Mouse (Mus musculus) cerebellum, adult 2 months (tissue): ENCODE measurements around the gene Aicda. TPM values are rescaled to one million over a fixed set of nuclear protein-coding genes. Genes with fewer than 3 reads are reported as not detected.

ENCODE experiments used
- DNase-seq, 2 experiments: peaks; one replicate each; pipeline ENCODE4 v3.0.0; 2021
- H3K27ac ChIP-seq: fragments of 200-500 bp; 2 replicates; pipeline ENCODE4 v1.5.1; 2012; ENCODE audit warnings: low read length, control low read depth, inconsistent platforms; ENCODE audit not compliant: insufficient read depth
- H3K27me3 ChIP-seq: fragments of 200-500 bp; 2 replicates; pipeline ENCODE4 v1.6.1; 2012; ENCODE audit warnings: inconsistent platforms, mild to moderate bottlenecking, low read length, moderate library complexity; ENCODE audit not compliant: control insufficient read depth, insufficient read depth
- H3K4me1 ChIP-seq: fragments of 200-500 bp; 2 replicates; pipeline ENCODE4 v1.6.1; 2011; ENCODE audit warnings: low read length; ENCODE audit not compliant: control insufficient read depth, insufficient read depth
- H3K4me3 ChIP-seq: fragments of 200-500 bp; replicated peaks from 2 replicates; pipeline ENCODE3; 2011; ENCODE audit warnings: mild to moderate bottlenecking, low read depth, low read length, control low read depth; ENCODE audit not compliant: insufficient read depth
- CTCF ChIP-seq: fragments of 200-500 bp; IDR thresholded peaks from 2 replicates; pipeline ENCODE4 v1.5.1; 2011; ENCODE audit warnings: low read depth, mild to moderate bottlenecking, control low read depth, low read length, moderate library complexity, borderline replicate concordance; ENCODE audit not compliant: insufficient read depth
- POLR2A ChIP-seq: fragments of 200-500 bp; IDR thresholded peaks from 2 replicates; pipeline ENCODE4 v1.6.1; 2011; ENCODE audit warnings: low read length, control low read depth, borderline replicate concordance; ENCODE audit not compliant: insufficient read depth
- WGBS: fragments of 180-500 bp; shearing (Covaris S2); methylation state at CpG from one replicate; pipeline ENCODE4 v1.1.7; 2018; 5-methylcytosine and 5-hydroxymethylcytosine counted together
- polyA plus RNA-seq: library from polyadenylated mRNA; depleted of rRNA; stranded (reverse); fragments of >200 nt; gene quantifications from 2 replicates; pipeline ENCODE4 v1.2.3, GENCODE M21; 2012; rRNA removed

Aicda gene
- polyA plus RNA-seq, 1 experiment: not detected

- H3K27ac ChIP-seq: no peak overlapping the region
- no peaks in the 10 kb centered on the region for H3K4me1 ChIP-seq
- TF ChIP-seq CTCF: no peak
- no peak for TF ChIP-seq POLR2A
- 96% methylated on average over 11 of the region's 11 CpGs for WGBS
- no peak overlapping the region for H3K4me3 ChIP-seq
- DNase-seq: no peak
- H3K27me3 ChIP-seq: no peaks in the 10 kb centered on the region
Measured at GRCm38 (mm10) chr6:122606661-122607060, 53.1 kb downstream of the Aicda start.

GRCm38 (mm10) chr6:122607700-122608099 lies 54.1 kb downstream of the Aicda start:
- Histone ChIP-seq H3K4me1 (no peaks in the 10 kb centered on the region), H3K4me3 (no peak overlapping the region), H3K27me3 (no peaks in the 10 kb centered on the region), H3K27ac (no peak overlapping the region)
- WGBS: 95% methylated on average over 12 of the region's 12 CpGs
- no peak for DNase-seq
- no peak for TF ChIP-seq CTCF
- no peak for TF ChIP-seq POLR2A

GRCm38 (mm10) chr6:122608434-122609376 lies 55.1 kb downstream of the Aicda start:
- no peak overlapping the region for H3K4me3 ChIP-seq
- no peak for DNase-seq
- no peak overlapping the region for H3K27ac ChIP-seq
- 87% methylated on average over 10 of the region's 10 CpGs for WGBS
- no peaks in the 10 kb centered on the region for H3K27me3 ChIP-seq
- no peak for TF ChIP-seq POLR2A
- TF ChIP-seq CTCF: no peak
- no peaks in the 10 kb centered on the region for H3K4me1 ChIP-seq

GRCm38 (mm10) chr6:122609377-122609728 lies 55.8 kb downstream of the Aicda start:
- TF ChIP-seq POLR2A (no peak), CTCF (no peak)
- DNase-seq: no peak
- WGBS: 40% methylated on average over 9 of the region's 9 CpGs

GRCm38 (mm10) chr6:122609771-122610170 lies 56.2 kb downstream of the Aicda start, which contains the start of gene Gdf3:
TSS of gene Gdf3 (minus strand) at chr6:122610087.
- no peak within 1 kb of the TSS for H3K4me3 ChIP-seq
- TF ChIP-seq CTCF: no peak
- TF ChIP-seq POLR2A: no peak
- 37% methylated on average over 14 of the region's 14 CpGs for WGBS
- no peak within 1 kb of the TSS for H3K27ac ChIP-seq
- H3K4me1 ChIP-seq: no peaks in the 10 kb centered on the region
- DNase-seq: no peak
- no peaks in the 10 kb centered on the region for H3K27me3 ChIP-seq

More at GRCm38 (mm10) chr6:122609377-122609728, 55.8 kb downstream of the Aicda start:
- Histone ChIP-seq H3K4me1 (no peaks in the 10 kb centered on the region), H3K27ac (no peak overlapping the region), H3K4me3 (no peak overlapping the region), H3K27me3 (no peaks in the 10 kb centered on the region)

- H3K4me3 ChIP-seq: no peak overlapping the region
- H3K4me1 ChIP-seq: no peaks in the 10 kb centered on the region
- WGBS: 81% methylated on average over 4 of the region's 4 CpGs
- no peaks in the 10 kb centered on the region for H3K27me3 ChIP-seq
- TF ChIP-seq CTCF (no peak), POLR2A (no peak)
- no peak overlapping the region for H3K27ac ChIP-seq
- DNase-seq: no peak
Measured at GRCm38 (mm10) chr6:122612426-122612825, 58.8 kb downstream of the Aicda start.

Other genes with a start within 250 kb of the Aicda start
- 90.5 and 94.9 TPM in 2 replicates for gene M6pr, start 245.1 kb upstream of the Aicda start, polyA plus RNA-seq
- gene Phc1, start 213.2 kb upstream of the Aicda start, polyA plus RNA-seq: 48.3 and 55.7 TPM in 2 replicates
- gene Rimklb, start 55.0 kb upstream of the Aicda start, polyA plus RNA-seq: 31.0 and 32.7 TPM in 2 replicates
- 0.59 and 1.6 TPM in 2 replicates for gene Mfap5, start 48.0 kb upstream of the Aicda start, polyA plus RNA-seq
- 3.2 and 3.8 TPM in 2 replicates for gene Apobec1, start 48.6 kb downstream of the Aicda start, polyA plus RNA-seq
- gene Gdf3, start 56.3 kb downstream of the Aicda start, polyA plus RNA-seq: 0.16 and 0.21 TPM in 2 replicates
- not detected in 2 replicates for gene Dppa3, start 72.6 kb downstream of the Aicda start, polyA plus RNA-seq
- 0.07 and 0.13 TPM in 2 replicates for gene Nanog, start 153.7 kb downstream of the Aicda start, polyA plus RNA-seq
- gene Slc2a3, start 247.8 kb downstream of the Aicda start, polyA plus RNA-seq: 102 and 112 TPM in 2 replicates